Mouse (Mus musculus): ENCODE measurements at regions not wholly inside any gene's neighbourhood (a gene's known extent, or its start where the extent isn't known, plus 50 kb on each side); places are given as distances from the start of the nearest gene placed in this dataset.

DNA sequence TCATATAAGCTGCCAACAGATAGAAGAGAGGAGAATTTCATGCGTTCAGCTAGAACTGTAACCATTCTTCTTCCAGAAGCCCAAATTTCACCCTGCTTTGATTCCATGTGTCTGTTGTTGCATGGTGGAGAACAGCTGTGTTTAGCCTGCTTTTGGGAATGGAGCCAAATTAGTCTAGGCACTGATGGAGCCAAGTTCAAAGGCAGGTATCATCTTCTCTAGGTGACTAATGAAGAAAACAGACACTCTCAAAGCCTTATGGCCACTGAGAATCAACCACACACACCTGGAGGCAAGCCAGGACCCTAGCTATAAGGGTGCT lies 531.5 kb upstream of the A1bg start:
- no peaks in the 10 kb centered on the region for H3K27me3 ChIP-seq (replicated peaks)
- peak overlapping the region; percentile 3; the same call in 1 of the 2 replicates for H3K9ac ChIP-seq (ENCODE audit: insufficient read depth, low read depth)
- H3K36me3 ChIP-seq (replicated peaks in 1 of 2; ENCODE audit: control insufficient read depth in 1 of 2, insufficient read depth in 1 of 2, low read length in 1 of 2) = no peaks in the 10 kb centered on the region
- peaks cover 11 to 23% of the 10 kb centered on the region in 2 experiments for H3K4me1 ChIP-seq (ENCODE audit: control insufficient read depth in 1 of 2, insufficient read depth in 2 of 2)
- no peak for TF ChIP-seq ELF1 (IDR thresholded peaks at IDR 0.05; ENCODE audit: low read depth, low read length)
- TF ChIP-seq CTCF (conservative IDR thresholded peaks at IDR 0.05 in 1 of 2, IDR thresholded peaks at IDR 0.05 in 1 of 2; ENCODE audit: low read depth in 2 of 2, low read length in 2 of 2) = no peak
- TF ChIP-seq SIN3A (IDR thresholded peaks at IDR 0.05; ENCODE audit: low read length) = 0 out of 2 replicates have a peak, but pooled peaks have one; percentile 18
- no peak for TF ChIP-seq ZKSCAN1 (IDR thresholded peaks at IDR 0.05; ENCODE audit: borderline replicate concordance, low read depth, low read length)
- TF ChIP-seq RCOR1 (conservative IDR thresholded peaks at IDR 0.05; ENCODE audit: low read depth, low read length) = no peak
- no peak for TF ChIP-seq NRF1 (IDR thresholded peaks at IDR 0.05; ENCODE audit: low read depth, low read length)
- no peak for TF ChIP-seq POLR2AphosphoS2 (IDR thresholded peaks at IDR 0.05; ENCODE audit: low read depth, low read length)
- TF ChIP-seq PAX5 (IDR thresholded peaks at IDR 0.05; ENCODE audit: low read length) = no peak
- TF ChIP-seq MAFK (IDR thresholded peaks at IDR 0.05; ENCODE audit: insufficient replicate concordance, low read length) = peak; percentile 54; the same call in 1 of the 2 replicates
- no peak for TF ChIP-seq IRF4 (IDR thresholded peaks at IDR 0.05; ENCODE audit: low read depth, low read length)
- TF ChIP-seq HCFC1 (IDR thresholded peaks at IDR 0.05; ENCODE audit: low read depth, low read length) = no peak
- no peak for TF ChIP-seq JUN (IDR thresholded peaks at IDR 0.05; ENCODE audit: insufficient read depth, low read depth, low read length)
- no peak for TF ChIP-seq NELFE (IDR thresholded peaks at IDR 0.05; ENCODE audit: low read depth, low read length)
- no peak for TF ChIP-seq UBTF (IDR thresholded peaks at IDR 0.05; ENCODE audit: low read depth, low read length)
- TF ChIP-seq SMC3 (IDR thresholded peaks at IDR 0.05; ENCODE audit: low read depth, low read length) = no peak
- no peak for TF ChIP-seq TBP (conservative IDR thresholded peaks at IDR 0.05; ENCODE audit: low read depth, low read length)
- TF ChIP-seq KAT2A (IDR thresholded peaks at IDR 0.05; ENCODE audit: insufficient replicate concordance, low read length) = no peak
- TF ChIP-seq JUND (conservative IDR thresholded peaks at IDR 0.05; ENCODE audit: low read depth, low read length) = no peak
- TF ChIP-seq MAZ (IDR thresholded peaks at IDR 0.05; ENCODE audit: low read depth, low read length) = no peak
- TF ChIP-seq E2F4 (IDR thresholded peaks at IDR 0.05; ENCODE audit: insufficient replicate concordance, low read depth, low read length) = no peak
- no peak for TF ChIP-seq TCF12 (IDR thresholded peaks at IDR 0.05; ENCODE audit: low read depth, low read length)
- no peak for TF ChIP-seq MEF2A (IDR thresholded peaks at IDR 0.05; ENCODE audit: borderline replicate concordance, low read depth, low read length)
- TF ChIP-seq ZNF384 (IDR thresholded peaks at IDR 0.05; ENCODE audit: low read depth, low read length) = no peak
- TF ChIP-seq USF1 (IDR thresholded peaks at IDR 0.05; ENCODE audit: low read depth, low read length) = no peak
- TF ChIP-seq ZC3H11A (IDR thresholded peaks at IDR 0.05; ENCODE audit: low read depth, low read length) = no peak
- no peak for TF ChIP-seq ETS1 (conservative IDR thresholded peaks at IDR 0.05; ENCODE audit: low read depth, low read length)
- no peak for TF ChIP-seq POLR2A (IDR thresholded peaks at IDR 0.05; ENCODE audit: low read depth, low read length)
- no peak for TF ChIP-seq MAX (IDR thresholded peaks at IDR 0.05; ENCODE audit: low read length)
- TF ChIP-seq CHD1 (IDR thresholded peaks at IDR 0.05; ENCODE audit: low read depth, low read length) = 0 out of 2 replicates have a peak, but pooled peaks have one; percentile 53
- TF ChIP-seq EP300 (IDR thresholded peaks at IDR 0.05; ENCODE audit: low read length) = no peak
- no peak for TF ChIP-seq RAD21 (IDR thresholded peaks at IDR 0.05; ENCODE audit: low read depth, low read length)
- no peak for TF ChIP-seq GABPA (IDR thresholded peaks at IDR 0.05; ENCODE audit: insufficient replicate concordance, low read depth, low read length)
- TF ChIP-seq MYC (IDR thresholded peaks at IDR 0.05; ENCODE audit: low read depth, low read length) = no peak
- TF ChIP-seq MXI1 (IDR thresholded peaks at IDR 0.05; ENCODE audit: low read depth, low read length) = no peak
- 0 out of 2 replicates have a peak, but pooled peaks have one; percentile 11 for TF ChIP-seq BHLHE40 (IDR thresholded peaks at IDR 0.05; ENCODE audit: low read depth, low read length)
- TF ChIP-seq ZMIZ1 (IDR thresholded peaks at IDR 0.05; ENCODE audit: low read depth, low read length) = no peak
- dilution Hi-C loops (cut with MboI; ENCODE audit: extremely low pct_ligation_motif_present, extremely low pct_unique_long_range_greater_than_20kb, low sequenced_read_pairs) (no loop called here), in situ Hi-C loops (cut with MboI; ENCODE audit: low pct_ligation_motif_present, low pct_unique_long_range_greater_than_20kb, low sequenced_read_pairs) (no loop called here)
- H3K4me3 ChIP-seq (replicated peaks in 1 of 3; ENCODE audit: low read depth in 2 of 3, low read length in 2 of 3, poor library complexity in 1 of 3) = no peak overlapping the region
- peak overlapping the region; percentile 43; the same call in 1 of the 2 replicates for H3K27ac ChIP-seq (ENCODE audit: insufficient read depth, low read depth)
- no peaks in the 10 kb centered on the region for H3K79me2 ChIP-seq (replicated peaks; ENCODE audit: control insufficient read depth, extremely low read depth, insufficient read depth, poor library complexity, severe bottlenecking)
- H3K9me3 ChIP-seq (replicated peaks; ENCODE audit: low read length) = no peaks in the 10 kb centered on the region
- peak overlapping the region; percentile 29; the same call in 1 of the 2 replicates for H3K4me2 ChIP-seq (ENCODE audit: insufficient read depth, low read depth, poor library complexity, severe bottlenecking)
- no peak for DNase-seq (ENCODE audit: extremely low read depth)

All from CH12.LX (cell line).